Mouse (Mus musculus) layer of hippocampus, adult 2 months (tissue): ENCODE results near the gene Hddc2. TPM values are rescaled to one million over a fixed set of nuclear protein-coding genes. Genes with fewer than 3 reads are reported as not detected.

Source experiments
- DNase-seq, 2 experiments: peaks; one replicate each; pipeline ENCODE4 v3.0.0; 2022; ENCODE audit warnings: low spot score in 2 of 2
- H3K27ac ChIP-seq: fragments of 200-600 bp; 2 replicates; pipeline ENCODE4 v1.8.1; 2022
- H3K4me3 ChIP-seq: fragments of 200-600 bp; 2 replicates; pipeline ENCODE4 v1.8.1; 2022; ENCODE audit warnings: mild to moderate bottlenecking
- CTCF ChIP-seq: fragments of 200-600 bp; conservative IDR thresholded peaks from 2 replicates; pipeline ENCODE4 v1.8.1; 2022; ENCODE audit warnings: antibody characterized with exemption, mild to moderate bottlenecking, moderate library complexity
- long read RNA-seq, 2 experiments: library from polyadenylated mRNA; stranded (forward); transcript quantifications; one replicate each; pipeline ENCODE4 v2.0.0; 2021; ENCODE audit warnings: borderline mapping rate in 2 of 2
- total RNA-seq, 2 experiments: library from RNA; stranded (reverse); gene quantifications; 2 replicates each; pipeline ENCODE4 v1.2.3; 2021

Hddc2 gene
- total RNA-seq: 10 to 100 TPM; 21.2 to 25.2 TPM
- long read RNA-seq, experiment 1, transcript Hddc2-201 (6 exons, 858 nt): major isoform, 8 of 9 reads
- long read RNA-seq, experiment 1, partial matches to known transcripts: 1 of 9 reads
- long read RNA-seq, experiment 1, other reads (novel, unspliced or antisense): 0 of 9 reads
- long read RNA-seq, experiment 2, transcript Hddc2-201 (6 exons, 858 nt): major isoform, 6 of 7 reads
- long read RNA-seq, experiment 2, partial matches to known transcripts: 0 of 7 reads
- long read RNA-seq, experiment 2, other reads (novel, unspliced or antisense): 0 of 7 reads

- peak within 1 kb of the TSS; percentile 91 for H3K27ac ChIP-seq
Measured at GRCm38 (mm10) chr10:31312865-31313848, at the start of gene Hddc2. TSS of gene Hddc2 (plus strand) at chr10:31313383.

GRCm38 (mm10) chr10:31272738-31273137, 40.4 kb upstream of the Hddc2 start:
- no peak for TF ChIP-seq CTCF
- no peak overlapping the region for H3K27ac ChIP-seq
- DNase-seq: no peak
- no peak overlapping the region for H3K4me3 ChIP-seq

More at GRCm38 (mm10) chr10:31312865-31313848, at the start of gene Hddc2:
- peak within 1 kb of the TSS; percentile 62 for H3K4me3 ChIP-seq
- 0 out of 2 replicates have a peak, but pooled peaks have one; percentile 3 for TF ChIP-seq CTCF
- peak; percentile 58 to 59 for DNase-seq

GRCm38 (mm10) chr10:31273171-31273570, 40.0 kb upstream of the Hddc2 start:
- TF ChIP-seq CTCF: no peak
- no peak overlapping the region for H3K4me3 ChIP-seq
- no peak for DNase-seq
- H3K27ac ChIP-seq: no peak overlapping the region

- Histone ChIP-seq H3K27ac (no peak overlapping the region), H3K4me3 (no peak overlapping the region)
- no peak for TF ChIP-seq CTCF
- DNase-seq: no peak
Measured at GRCm38 (mm10) chr10:31287787-31288186, 25.4 kb upstream of the Hddc2 start.

- Histone ChIP-seq H3K27ac (no peak overlapping the region), H3K4me3 (no peak overlapping the region)
- TF ChIP-seq CTCF: no peak
- no peak for DNase-seq
Measured at GRCm38 (mm10) chr10:31288697-31289390, 24.3 kb upstream of the Hddc2 start.

GRCm38 (mm10) chr10:31295705-31296104, 17.5 kb upstream of the Hddc2 start:
- no peak overlapping the region for H3K27ac ChIP-seq
- no peak for TF ChIP-seq CTCF
- DNase-seq: peak; percentile 5 to 13
- H3K4me3 ChIP-seq: no peak overlapping the region

- Histone ChIP-seq H3K27ac (no peak overlapping the region), H3K4me3 (no peak overlapping the region)
- TF ChIP-seq CTCF: no peak
- no peak for DNase-seq
Measured at GRCm38 (mm10) chr10:31296458-31296857, 16.7 kb upstream of the Hddc2 start.

GRCm38 (mm10) chr10:31297106-31297505, 16.1 kb upstream of the Hddc2 start:
- TF ChIP-seq CTCF: no peak
- DNase-seq: no peak
- H3K27ac ChIP-seq: no peak overlapping the region
- H3K4me3 ChIP-seq: no peak overlapping the region

GRCm38 (mm10) chr10:31298263-31298662, 14.9 kb upstream of the Hddc2 start:
- TF ChIP-seq CTCF: 0 out of 2 replicates have a peak, but pooled peaks have one; percentile 6
- Histone ChIP-seq H3K4me3 (no peak overlapping the region), H3K27ac (no peak overlapping the region)
- no peak for DNase-seq

GRCm38 (mm10) chr10:31298921-31299574, 14.1 kb upstream of the Hddc2 start:
- peak; percentile 64 to 78 for DNase-seq
- no peak overlapping the region for H3K27ac ChIP-seq
- H3K4me3 ChIP-seq: no peak overlapping the region
- peak; percentile 94 for TF ChIP-seq CTCF

GRCm38 (mm10) chr10:31300292-31300691, 12.9 kb upstream of the Hddc2 start:
- Histone ChIP-seq H3K27ac (no peak overlapping the region), H3K4me3 (no peak overlapping the region)
- no peak for DNase-seq
- no peak for TF ChIP-seq CTCF

- no peak for DNase-seq
- H3K4me3 ChIP-seq: no peak overlapping the region
- TF ChIP-seq CTCF: no peak
- H3K27ac ChIP-seq: no peak overlapping the region
Measured at GRCm38 (mm10) chr10:31303446-31303845, 9.7 kb upstream of the Hddc2 start.
